Mouse (Mus musculus) neural tube, embryonic 13.5 days (tissue): ENCODE measurements at regions not wholly inside any gene's neighbourhood (a gene's known extent, or its start where the extent isn't known, plus 50 kb on each side); places are given as distances from the start of the nearest gene placed in this dataset.
"Not testable (repeated sequence)": the region's sequence is repeated elsewhere in the genome, so short reads cannot be mapped to it uniquely, and the experiment has no call there.

ENCODE experiments used
- ATAC-seq: fragments of 200-750 bp; cut with Nextera tagmentation; 2 replicates; pipeline ENCODE4 v1.8.0; 2017; ENCODE audit warnings: low read depth, mild to moderate bottlenecking, moderate TSS enrichment, moderate library complexity
- H3K27ac ChIP-seq: fragments of 300-500 bp; sonication (generic); replicated peaks from 2 replicates; pipeline ENCODE4 v1.5.1; 2015; ENCODE audit warnings: moderate library complexity, mild to moderate bottlenecking, inconsistent platforms
- H3K27me3 ChIP-seq: fragments of 300-500 bp; sonication (generic); 2 replicates; pipeline ENCODE4 v1.6.1; 2015; ENCODE audit warnings: mild to moderate bottlenecking, inconsistent platforms
- H3K36me3 ChIP-seq: fragments of 300-500 bp; sonication (generic); 2 replicates; pipeline ENCODE4 v1.6.1; 2015; ENCODE audit warnings: mild to moderate bottlenecking, inconsistent platforms
- H3K4me1 ChIP-seq: fragments of 300-500 bp; sonication (generic); replicated peaks from 2 replicates; pipeline ENCODE4 v1.6.1; 2015; ENCODE audit warnings: inconsistent platforms
- H3K4me2 ChIP-seq: fragments of 300-500 bp; sonication (generic); 2 replicates; pipeline ENCODE4 v1.6.1; 2015; ENCODE audit warnings: inconsistent platforms, mild to moderate bottlenecking, moderate library complexity
- H3K4me3 ChIP-seq: fragments of 300-500 bp; sonication (generic); 2 replicates; pipeline ENCODE4 v1.5.1; 2015; ENCODE audit warnings: mild to moderate bottlenecking, inconsistent platforms
- H3K9ac ChIP-seq: fragments of 300-500 bp; sonication (generic); 2 replicates; pipeline ENCODE4 v1.6.1; 2015; ENCODE audit warnings: moderate library complexity, mild to moderate bottlenecking, inconsistent platforms
- H3K9me3 ChIP-seq: fragments of 300-500 bp; sonication (generic); 2 replicates; pipeline ENCODE4 v1.6.1; 2016; ENCODE audit warnings: inconsistent platforms
- WGBS: fragments of 180-500 bp; shearing (Covaris S2); methylation state at CpG from one replicate; pipeline ENCODE4 v1.1.7; 2015; 5-methylcytosine and 5-hydroxymethylcytosine counted together

DNA sequence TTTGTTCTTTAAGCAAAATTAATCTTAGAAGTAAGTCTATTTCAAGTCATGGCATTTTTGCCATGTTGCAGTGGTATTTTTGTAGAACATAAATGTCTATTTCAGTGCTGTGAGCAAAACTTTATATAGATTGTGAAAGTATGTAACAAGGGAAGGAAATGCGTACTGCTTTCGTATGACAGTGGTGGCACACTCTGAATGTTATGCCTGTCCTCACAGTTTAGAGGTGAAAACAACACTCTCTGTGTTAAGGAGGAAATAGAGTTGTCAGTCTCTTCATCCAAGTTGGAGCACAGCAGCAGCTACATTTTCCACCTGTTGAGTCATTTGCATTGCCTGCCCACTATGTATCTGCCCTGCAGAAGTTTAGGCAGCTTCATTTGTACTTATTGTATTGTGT is 550.0 kb upstream of the Gm10801 start:
- Histone ChIP-seq H3K9ac (no peak overlapping the region), H3K27me3 (no peaks in the 10 kb centered on the region), H3K4me1 (no peaks in the 10 kb centered on the region), H3K36me3 (no peaks in the 10 kb centered on the region), H3K4me2 (no peak overlapping the region), H3K27ac (no peak overlapping the region), H3K4me3 (no peak overlapping the region), H3K9me3 (peaks cover 8% of the 10 kb centered on the region; the same call in 1 of the 2 replicates)
- WGBS: 94% methylated on average over 2 of the region's 2 CpGs
- ATAC-seq: no peak

DNA sequence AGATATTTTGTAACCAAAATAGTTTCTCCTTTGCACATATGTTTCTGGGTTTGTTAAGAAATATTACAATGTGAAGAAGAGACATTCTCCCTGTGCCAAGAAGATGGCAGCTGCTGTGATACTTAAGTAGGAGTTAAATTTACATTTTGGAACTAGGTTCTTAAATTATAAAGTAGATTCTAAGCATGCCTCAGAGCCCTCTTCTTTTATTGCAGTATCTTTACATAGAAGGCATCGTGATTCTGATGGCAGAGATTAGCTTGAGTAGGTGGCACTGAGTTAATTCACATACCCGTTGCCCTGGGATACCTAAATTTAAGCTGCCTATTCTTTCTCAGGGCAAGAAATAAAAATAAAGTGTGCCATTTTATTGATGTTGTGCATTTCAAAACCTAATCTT is 538.6 kb upstream of the Gm10801 start:
- WGBS: 81% methylated on average over 2 of the region's 2 CpGs
- no peak for ATAC-seq
- no peak overlapping the region for H3K4me3 ChIP-seq
- no peak overlapping the region for H3K9ac ChIP-seq
- H3K9me3 ChIP-seq: no peaks in the 10 kb centered on the region
- H3K4me2 ChIP-seq: no peak overlapping the region
- no peaks in the 10 kb centered on the region for H3K4me1 ChIP-seq
- H3K36me3 ChIP-seq: no peaks in the 10 kb centered on the region
- no peak overlapping the region for H3K27ac ChIP-seq
- H3K27me3 ChIP-seq: no peaks in the 10 kb centered on the region

DNA sequence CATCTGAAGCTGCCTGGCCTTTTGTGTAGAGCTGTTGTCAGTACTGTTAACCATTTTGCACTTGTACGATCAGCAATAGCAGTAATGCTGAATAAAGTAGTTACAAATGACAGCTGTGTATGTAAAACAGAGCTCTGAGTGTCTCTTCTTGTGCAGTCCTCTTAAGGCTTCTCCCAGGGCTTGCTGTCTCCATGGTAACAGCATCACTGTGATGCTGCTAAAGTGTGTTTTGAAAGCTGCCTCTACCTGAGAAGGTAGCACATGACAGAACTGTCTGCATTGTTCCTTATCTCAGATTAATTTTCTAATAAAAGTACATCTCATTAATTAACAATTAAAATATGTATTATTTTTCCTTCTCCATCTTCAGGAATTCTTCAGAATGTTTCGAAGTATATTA is 537.4 kb upstream of the Gm10801 start:
- H3K9ac ChIP-seq: no peak overlapping the region
- no peak overlapping the region for H3K4me2 ChIP-seq
- no peaks in the 10 kb centered on the region for H3K9me3 ChIP-seq
- 0 out of 2 replicates have a peak, but pooled peaks have one; percentile 74 for ATAC-seq
- no peak overlapping the region for H3K4me3 ChIP-seq
- 75% methylated on average over 2 of the region's 2 CpGs for WGBS
- no peaks in the 10 kb centered on the region for H3K4me1 ChIP-seq
- H3K27me3 ChIP-seq: no peaks in the 10 kb centered on the region
- no peaks in the 10 kb centered on the region for H3K36me3 ChIP-seq
- no peak overlapping the region for H3K27ac ChIP-seq

DNA sequence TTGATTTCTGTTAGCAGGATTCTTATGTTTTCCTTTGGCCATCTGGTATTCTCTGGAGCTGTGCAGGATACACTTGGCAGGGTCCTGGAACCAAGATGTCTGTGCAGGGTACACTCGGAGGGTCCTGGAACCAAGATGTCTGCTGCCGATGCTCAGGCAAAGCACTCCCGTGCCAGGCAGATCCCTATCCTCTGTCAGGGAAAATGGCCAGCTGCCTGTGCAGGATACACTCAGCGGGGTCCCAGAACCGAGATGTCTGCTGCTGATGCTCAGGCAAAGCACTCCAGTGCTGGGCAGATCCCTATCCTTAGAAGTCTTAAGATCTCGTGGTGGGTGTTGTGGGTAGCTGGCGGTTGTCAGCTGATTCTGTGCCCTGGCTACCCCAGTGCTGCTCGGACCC is 521.6 kb upstream of the Gm10801 start:
- not testable (repeated sequence) for H3K27ac ChIP-seq, H3K27me3 ChIP-seq, H3K4me2 ChIP-seq, H3K9ac ChIP-seq, ATAC-seq, H3K4me1 ChIP-seq, H3K36me3 ChIP-seq, H3K9me3 ChIP-seq, H3K4me3 ChIP-seq
- 89% methylated on average over 8 of the region's 8 CpGs for WGBS

DNA sequence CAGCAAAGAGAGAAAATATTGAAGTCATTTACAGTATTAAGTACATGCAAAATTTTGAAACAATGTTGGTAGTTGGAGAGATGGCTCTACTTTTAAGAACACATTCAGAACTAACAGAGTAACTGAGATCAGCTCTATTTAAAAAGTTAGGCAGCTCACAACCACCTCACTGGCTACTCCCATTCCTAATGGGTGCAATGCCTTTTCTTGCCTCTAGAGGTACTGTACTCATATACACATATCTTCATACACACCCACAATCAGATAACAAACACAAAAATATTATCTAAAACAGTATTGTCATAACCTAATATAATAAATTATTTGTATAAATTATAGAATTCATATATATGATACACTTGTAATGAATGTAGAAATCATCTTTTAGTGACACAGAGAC is 518.3 kb upstream of the Gm10801 start:
- no peaks in the 10 kb centered on the region for H3K4me1 ChIP-seq
- H3K9ac ChIP-seq: no peak overlapping the region
- no peaks in the 10 kb centered on the region for H3K9me3 ChIP-seq
- no peaks in the 10 kb centered on the region for H3K27me3 ChIP-seq
- no peak for ATAC-seq
- no peak overlapping the region for H3K4me2 ChIP-seq
- H3K36me3 ChIP-seq: no peaks in the 10 kb centered on the region
- no peak overlapping the region for H3K27ac ChIP-seq
- H3K4me3 ChIP-seq: no peak overlapping the region
